Mouse (Mus musculus) CH12F3 (cell line): ENCODE data around the gene Psmf1.

Source experiments
- in situ Hi-C: fragments of 300-500 bp; cut with MboI; formaldehyde crosslinking; loops from 2 replicates; pipeline ENCODE4 v1.14.3; 2020; ENCODE audit warnings: low sequenced_read_pairs

The Psmf1 gene

GRCm38 (mm10) chr2:151743845-151744244, at the start of gene Psmf1:
Gene Psmf1, minus strand, starts transcription at chr2:151744186.
- in situ Hi-C loops, result no loop called here

GRCm38 (mm10) chr2:151791156-151791555, 47.2 kb upstream of the Psmf1 start:
- in situ Hi-C loops, result no loop called here

- in situ Hi-C loops, result no loop called here
These were observed 46.2 kb upstream of the Psmf1 start for GRCm38 (mm10) chr2:151790169-151790568.

- in situ Hi-C loops, result no loop called here
These were observed 44.4 kb upstream of the Psmf1 start for GRCm38 (mm10) chr2:151788221-151788977.

GRCm38 (mm10) chr2:151783493-151783892, 39.5 kb upstream of the Psmf1 start:
- in situ Hi-C loops, result no loop called here

- in situ Hi-C loops, result no loop called here
These were observed 33.4 kb upstream of the Psmf1 start for GRCm38 (mm10) chr2:151777366-151777765.

GRCm38 (mm10) chr2:151773476-151773875, 29.5 kb upstream of the Psmf1 start:
- in situ Hi-C loops, result no loop called here

GRCm38 (mm10) chr2:151772169-151772568, 28.2 kb upstream of the Psmf1 start:
- in situ Hi-C loops, result no loop called here

GRCm38 (mm10) chr2:151764557-151764956, 20.6 kb upstream of the Psmf1 start:
- in situ Hi-C loops, result no loop called here

- in situ Hi-C loops, result no loop called here
These were observed 14.9 kb upstream of the Psmf1 start for GRCm38 (mm10) chr2:151758806-151759353.

- in situ Hi-C loops, result no loop called here
These were observed 13.5 kb upstream of the Psmf1 start for GRCm38 (mm10) chr2:151757451-151757850.

GRCm38 (mm10) chr2:151756277-151757061, 12.5 kb upstream of the Psmf1 start:
- in situ Hi-C loops, result no loop called here

- in situ Hi-C loops, result no loop called here
These were observed 7.3 kb upstream of the Psmf1 start for GRCm38 (mm10) chr2:151751330-151751729.

- in situ Hi-C loops, result loop anchor here (5.0 kb wide), 1 partner anchor 114 kb away; no protein-coding TSS in a partner anchor
These were observed 4.1 kb upstream of the Psmf1 start for GRCm38 (mm10) chr2:151747847-151748705.

- in situ Hi-C loops, result no loop called here
These were observed 921 bp downstream of the Psmf1 start for GRCm38 (mm10) chr2:151742850-151743679.

GRCm38 (mm10) chr2:151742084-151742483, 1.9 kb downstream of the Psmf1 start:
- in situ Hi-C loops, result no loop called here

GRCm38 (mm10) chr2:151740741-151741526, 3.1 kb downstream of the Psmf1 start:
- in situ Hi-C loops, result no loop called here

- in situ Hi-C loops, result no loop called here
These were observed 4.5 kb downstream of the Psmf1 start for GRCm38 (mm10) chr2:151739505-151739904.

GRCm38 (mm10) chr2:151739081-151739480, 4.9 kb downstream of the Psmf1 start:
- in situ Hi-C loops, result no loop called here
